Mouse (Mus musculus): ENCODE measurements around the gene Coro1b. TPM values are rescaled to one million over a fixed set of nuclear protein-coding genes. Genes with fewer than 3 reads are reported as not detected.
"Not testable (repeated sequence)": the region's sequence is repeated elsewhere in the genome, so short reads cannot be mapped to it uniquely, and the experiment has no call there.

Coro1b gene
- polyA plus RNA-seq, 1 experiment from 2014 or later: 64.4 TPM

- Histone ChIP-seq H3K36me3 (replicated peaks; ENCODE audit: insufficient read depth, low read length) (peaks cover 12% of the 10 kb centered on the region), H3K27ac (ENCODE audit: low read depth) (peak overlapping the region; percentile 78), H3K9ac (replicated peaks) (peak overlapping the region; percentile 35; the same call in 1 of the 2 replicates), H3K4me3 (ENCODE audit: low read depth, low read length) (no peak overlapping the region), H3K4me2 (ENCODE audit: low read depth, low read length) (peak overlapping the region; percentile 35), H3K27me3 (ENCODE audit: insufficient read depth, low read length) (no peaks in the 10 kb centered on the region), H3K9me3 (ENCODE audit: low read length) (no peaks in the 10 kb centered on the region), H3K4me1 (ENCODE audit: insufficient read depth) (peaks cover 55% of the 10 kb centered on the region)
- whole genome bisulfite sequencing (ENCODE audit: insufficient replicate concordance): 45% methylated on average over 7 of the region's 7 CpGs
- ATAC-seq (no peak), DNase-seq (no peak)
- TF ChIP-seq CTCF (IDR thresholded peaks at IDR 0.05; ENCODE audit: low read depth) (peak; percentile 40; the same call in 1 of the 2 replicates), EP300 (IDR thresholded peaks at IDR 0.05; ENCODE audit: low read depth) (no peak)
These were observed 25.7 kb upstream of the Coro1b start for GRCm38 (mm10) chr19:4122411-4123370.

- H3K36me3 ChIP-seq (replicated peaks; ENCODE audit: insufficient read depth, low read length): peaks cover 16% of the 10 kb centered on the region
- no peak for DNase-seq
- peaks cover 52% of the 10 kb centered on the region for H3K4me1 ChIP-seq (ENCODE audit: insufficient read depth)
- H3K27ac ChIP-seq (ENCODE audit: low read depth): 0 out of 2 replicates have a peak overlapping the region, but pooled peaks have one; percentile 78
- H3K4me3 ChIP-seq (ENCODE audit: low read depth, low read length): no peak overlapping the region
- H3K9me3 ChIP-seq (ENCODE audit: low read length): no peaks in the 10 kb centered on the region
- 81% methylated on average over 4 of the region's 4 CpGs for WGBS (ENCODE audit: insufficient replicate concordance)
- ATAC-seq: no peak
- no peak overlapping the region for H3K9ac ChIP-seq (replicated peaks)
- TF ChIP-seq EP300 (IDR thresholded peaks at IDR 0.05; ENCODE audit: low read depth) (no peak), CTCF (IDR thresholded peaks at IDR 0.05; ENCODE audit: low read depth) (no peak)
- peak overlapping the region; percentile 64 for H3K4me2 ChIP-seq (ENCODE audit: low read depth, low read length)
- no peaks in the 10 kb centered on the region for H3K27me3 ChIP-seq (ENCODE audit: insufficient read depth, low read length)
These were observed 24.0 kb upstream of the Coro1b start for GRCm38 (mm10) chr19:4124432-4124831.

- peak; percentile 9 for ATAC-seq
- peaks cover 22% of the 10 kb centered on the region for H3K36me3 ChIP-seq (replicated peaks; ENCODE audit: insufficient read depth, low read length)
- WGBS (ENCODE audit: insufficient replicate concordance): 28% methylated on average over 4 of the region's 4 CpGs
- peak overlapping the region; percentile 78; the same call in 1 of the 2 replicates for H3K27ac ChIP-seq (ENCODE audit: low read depth)
- H3K27me3 ChIP-seq (ENCODE audit: insufficient read depth, low read length); DNase-seq; H3K9me3 ChIP-seq (ENCODE audit: low read length): not testable (repeated sequence)
- H3K4me2 ChIP-seq (ENCODE audit: low read depth, low read length): peak overlapping the region; percentile 64
- H3K9ac ChIP-seq (replicated peaks): peak overlapping the region; percentile 59
- peaks cover 49% of the 10 kb centered on the region for H3K4me1 ChIP-seq (ENCODE audit: insufficient read depth)
- H3K4me3 ChIP-seq (ENCODE audit: low read depth, low read length): peak overlapping the region; percentile 67
These were observed 23.2 kb upstream of the Coro1b start for GRCm38 (mm10) chr19:4125268-4125667.

- H3K9ac ChIP-seq (replicated peaks): peak within 1 kb of the TSS; percentile 82
- peak within 1 kb of the TSS; percentile 78 for H3K27ac ChIP-seq (ENCODE audit: low read depth)
- ATAC-seq (peak; percentile 93), DNase-seq (peak; percentile 99)
- H3K36me3 ChIP-seq (replicated peaks; ENCODE audit: insufficient read depth, low read length): peaks cover 27% of the 10 kb centered on the region
- H3K9me3 ChIP-seq (ENCODE audit: low read length): no peaks in the 10 kb centered on the region
- H3K4me1 ChIP-seq (ENCODE audit: insufficient read depth): peaks cover 42% of the 10 kb centered on the region
- H3K27me3 ChIP-seq (ENCODE audit: insufficient read depth, low read length): no peaks in the 10 kb centered on the region
- peak; percentile 87 for TF ChIP-seq CTCF (IDR thresholded peaks at IDR 0.05; ENCODE audit: low read depth)
- no peak for TF ChIP-seq EP300 (IDR thresholded peaks at IDR 0.05; ENCODE audit: low read depth)
- peak within 1 kb of the TSS; percentile 67 for H3K4me3 ChIP-seq (ENCODE audit: low read depth, low read length)
- 2% methylated on average over 59 of the region's 64 CpGs for whole genome bisulfite sequencing (ENCODE audit: insufficient replicate concordance)
- H3K4me2 ChIP-seq (ENCODE audit: low read depth, low read length): peak within 1 kb of the TSS; percentile 70
These were observed 22.4 kb upstream of the Coro1b start, which contains the start of gene Aip for GRCm38 (mm10) chr19:4125741-4126696. Gene Aip (minus strand): TSS chr19:4125858.

GRCm38 (mm10) chr19:4126759-4127495 is 21.5 kb upstream of the Coro1b start:
- ATAC-seq (no peak), DNase-seq (no peak)
- Histone ChIP-seq H3K36me3 (replicated peaks; ENCODE audit: insufficient read depth, low read length) (peaks cover 34% of the 10 kb centered on the region), H3K4me3 (ENCODE audit: low read depth, low read length) (peak overlapping the region; percentile 67), H3K27me3 (ENCODE audit: insufficient read depth, low read length) (no peaks in the 10 kb centered on the region), H3K4me1 (ENCODE audit: insufficient read depth) (peaks cover 45% of the 10 kb centered on the region), H3K27ac (ENCODE audit: low read depth) (peak overlapping the region; percentile 34; the same call in 1 of the 2 replicates), H3K9ac (replicated peaks) (peak overlapping the region; percentile 82), H3K9me3 (ENCODE audit: low read length) (no peaks in the 10 kb centered on the region), H3K4me2 (ENCODE audit: low read depth, low read length) (peak overlapping the region; percentile 70)
- TF ChIP-seq EP300 (IDR thresholded peaks at IDR 0.05; ENCODE audit: low read depth) (no peak), CTCF (IDR thresholded peaks at IDR 0.05; ENCODE audit: low read depth) (no peak)
- WGBS (ENCODE audit: insufficient replicate concordance): 59% methylated on average over 7 of the region's 7 CpGs

Measured in liver, postnatal 0 days (tissue).